Mouse (Mus musculus) ES-Bruce4 (cell line): ENCODE measurements around the gene Caln1.

Experiments used
- CTCF ChIP-seq: IDR thresholded peaks from one replicate; pipeline ENCODE4 v1.8.1; 2011; ENCODE audit warnings: low read depth, low read length
- POLR2A ChIP-seq: IDR thresholded peaks from one replicate; pipeline ENCODE4 v1.8.1; 2011; ENCODE audit warnings: low read length; ENCODE audit not compliant: insufficient read depth

DNA sequence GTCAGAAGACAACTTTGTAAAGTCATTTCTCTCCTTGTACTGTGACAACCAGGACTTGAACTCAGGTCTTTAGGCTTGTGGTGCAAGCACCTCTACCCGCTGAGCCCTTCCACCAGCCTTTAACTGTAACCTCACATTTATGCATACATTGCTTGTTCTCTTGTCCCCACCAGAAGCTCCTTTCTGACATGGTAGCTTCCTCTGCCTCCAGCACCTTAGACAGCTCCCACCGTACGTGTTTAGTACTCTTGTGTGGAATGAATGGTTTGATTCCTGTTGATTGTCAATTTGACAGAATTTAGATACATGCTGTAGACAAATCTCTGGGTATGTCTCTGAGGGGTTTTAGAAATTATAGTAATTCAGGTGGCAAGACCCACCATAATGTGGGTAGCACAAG is 5.5 kb upstream of the Caln1 start:
- no peak for TF ChIP-seq POLR2A
- TF ChIP-seq CTCF = no peak
